Mouse (Mus musculus): ENCODE measurements around the gene 2310002L09Rik. TPM values are rescaled to one million over a fixed set of nuclear protein-coding genes. Genes with fewer than 3 reads are reported as not detected.

2310002L09Rik gene
- 0.85 TPM in 1 of 2 replicates, not detected in the other for polyA plus RNA-seq (2012; rRNA removed)

GRCm38 (mm10) chr4:73950375-73950896 is at the start of gene 2310002L09Rik:
TSS of gene 2310002L09Rik (minus strand) at chr4:73950846.

GRCm38 (mm10) chr4:73920660-73921059 is 30.0 kb downstream of the 2310002L09Rik start, which contains the start of gene Gm11756:
TSS of gene Gm11756 (minus strand) at chr4:73920760.

GRCm38 (mm10) chr4:73905853-73906252 is 44.8 kb downstream of the 2310002L09Rik start, which contains the start of gene Gm13871:
TSS of gene Gm13871 (minus strand) at chr4:73905953.

GRCm38 (mm10) chr4:73891012-73891411 is 59.6 kb downstream of the 2310002L09Rik start, which contains the start of gene Gm11757:
TSS of gene Gm11757 (minus strand) at chr4:73891112.

Other genes starting within 250 kb of the 2310002L09Rik start
- gene Rasef, start 159.9 kb downstream of the 2310002L09Rik start, polyA plus RNA-seq (2012; rRNA removed) = 0.14 and 0.51 TPM in 2 replicates
- not detected in 2 replicates for gene Gm11758, start 74.6 kb downstream of the 2310002L09Rik start, polyA plus RNA-seq (2012; rRNA removed)
- gene Gm11757, start 59.7 kb downstream of the 2310002L09Rik start, polyA plus RNA-seq (2012; rRNA removed) = not detected in 2 replicates
- gene Gm13871, start 44.9 kb downstream of the 2310002L09Rik start, polyA plus RNA-seq (2012; rRNA removed) = not detected in 2 replicates
- gene Gm11756, start 30.1 kb downstream of the 2310002L09Rik start, polyA plus RNA-seq (2012; rRNA removed) = 0.06 TPM in 1 of 2 replicates, not detected in the other
- 9.2 and 11.2 TPM in 2 replicates for gene Frmd3, start 62.6 kb upstream of the 2310002L09Rik start, polyA plus RNA-seq (2012; rRNA removed)